Mouse (Mus musculus): Measurements from ENCODE around the gene Becn1.

DNA sequence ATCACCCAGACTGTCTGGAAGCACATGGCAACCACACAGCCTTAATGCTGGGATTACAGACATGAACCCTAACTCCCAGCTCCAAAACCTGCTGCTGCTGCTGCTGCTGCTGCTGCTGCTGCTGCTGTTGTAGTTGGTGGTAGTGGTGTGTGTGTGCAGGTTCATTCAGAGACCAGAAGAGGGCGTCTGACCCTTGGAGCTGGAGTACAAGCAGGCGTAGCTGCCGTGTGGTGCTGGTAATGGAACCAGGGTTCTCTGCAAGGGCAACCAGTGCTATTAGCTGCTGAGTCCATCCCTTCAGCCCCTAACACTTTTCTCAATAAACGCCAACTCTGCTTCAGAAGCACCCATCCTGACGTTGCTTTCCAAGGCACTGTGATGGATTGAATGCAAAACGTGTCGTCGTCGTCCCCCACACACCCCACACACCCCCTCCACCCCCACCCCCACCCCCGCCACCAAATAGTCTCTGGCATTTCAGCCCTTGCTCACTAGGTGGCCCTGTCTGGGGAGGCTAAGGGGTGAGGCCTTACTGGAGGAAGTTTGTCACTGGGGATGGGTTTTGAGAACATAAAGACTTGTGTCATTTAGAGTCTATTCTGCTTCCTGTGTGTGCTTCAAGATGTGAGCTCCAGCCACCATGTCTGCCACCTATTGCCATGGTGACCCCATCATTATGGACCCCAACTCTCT lies 45.1 kb upstream of the Becn1 start:
- TF ChIP-seq CTCF (IDR thresholded peaks at IDR 0.05; ENCODE audit: extremely low read depth, insufficient read depth, low read length), result no peak
- no peak for TF ChIP-seq POLR2A (IDR thresholded peaks at IDR 0.05; ENCODE audit: extremely low read depth, insufficient read depth, low read length)
